Mouse (Mus musculus): ENCODE data around the gene Usp47. TPM values are rescaled to one million over a fixed set of nuclear protein-coding genes. Genes with fewer than 3 reads are reported as not detected.

Usp47 gene
- total and polyA plus RNA-seq, 3 experiments: 15.7 to 90.2 (median 78.0) TPM

DNA sequence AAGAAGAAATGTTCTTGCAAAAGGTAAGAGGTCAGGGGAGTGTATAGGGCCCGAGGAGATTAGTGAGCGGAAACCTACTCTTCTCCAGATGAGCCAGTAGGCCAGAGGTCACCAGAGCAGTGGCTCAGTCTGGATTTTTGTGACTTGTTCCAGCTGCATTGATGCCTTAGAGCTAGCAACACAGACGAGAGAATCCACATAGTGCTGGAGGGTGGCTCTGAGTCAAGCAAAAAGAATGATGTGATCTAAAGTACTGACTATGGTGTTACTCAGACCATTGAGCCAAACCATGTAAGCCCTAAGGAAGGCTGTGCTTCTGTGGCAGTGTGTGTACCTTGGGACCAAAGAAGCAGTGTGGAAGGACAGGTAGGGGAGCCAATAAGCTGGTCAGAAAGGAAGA lies 36.4 kb upstream of the Usp47 start:
- WGBS: 66% methylated on average over 3 of the region's 3 CpGs
- no peak overlapping the region for H3K4me3 ChIP-seq

DNA sequence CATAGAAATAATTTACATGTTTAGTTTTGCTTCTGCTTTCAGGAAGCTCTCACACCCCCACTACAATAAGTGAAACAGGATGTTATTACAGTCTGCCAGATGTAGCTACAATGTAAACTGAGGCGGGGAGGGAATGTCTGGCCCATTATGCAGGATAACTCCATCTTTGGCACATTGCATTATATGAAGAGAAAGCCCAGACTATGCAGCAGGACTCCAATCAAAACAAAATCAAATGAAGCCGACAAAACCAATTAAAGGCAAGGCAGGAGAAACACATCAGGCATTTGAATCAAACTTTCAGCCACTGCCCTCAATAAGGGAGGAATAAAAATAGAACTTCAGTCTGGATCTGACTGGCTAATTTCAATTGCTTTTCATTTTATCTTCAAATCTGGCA lies 25.9 kb upstream of the Usp47 start:
- WGBS: 45% methylated on average over 2 of the region's 2 CpGs
- intact Hi-C loops (cut with DNase I): no loop called here
- TF ChIP-seq EP300 (IDR thresholded peaks at IDR 0.05; ENCODE audit: insufficient read depth, low read depth, low read length) (no peak), CTCF (IDR thresholded peaks at IDR 0.05) (no peak), POLR2A (IDR thresholded peaks at IDR 0.05; ENCODE audit: insufficient read depth, low read depth, low read length) (no peak)
- Histone ChIP-seq H3K27ac (no peak overlapping the region), H3K4me1 (ENCODE audit: control insufficient read depth, insufficient read depth, low read length) (no peaks in the 10 kb centered on the region; the same call in 1 of the 2 replicates), H3K4me3 (no peak overlapping the region), H3K36me3 (ENCODE audit: control insufficient read depth, insufficient read depth, low read length) (no peaks in the 10 kb centered on the region), H3K9ac (ENCODE audit: low read depth, low read length) (no peak overlapping the region), H3K79me2 (replicated peaks; ENCODE audit: control insufficient read depth, insufficient read depth, low read length) (no peaks in the 10 kb centered on the region), H3K27me3 (ENCODE audit: control insufficient read depth, insufficient read depth, low read length) (no peaks in the 10 kb centered on the region)
- DNase-seq: no peak

More for the DNA sequence above, 36.4 kb upstream of the Usp47 start:
- intact Hi-C loops (cut with DNase I): no loop called here
- DNase-seq: no peak
- no peak for TF ChIP-seq POLR2A (IDR thresholded peaks at IDR 0.05; ENCODE audit: insufficient read depth, low read depth, low read length)
- TF ChIP-seq CTCF (IDR thresholded peaks at IDR 0.05): no peak
- Histone ChIP-seq H3K79me2 (replicated peaks; ENCODE audit: control insufficient read depth, insufficient read depth, low read length) (no peaks in the 10 kb centered on the region), H3K4me1 (ENCODE audit: control insufficient read depth, insufficient read depth, low read length) (no peaks in the 10 kb centered on the region), H3K27ac (no peak overlapping the region), H3K9ac (ENCODE audit: low read depth, low read length) (no peak overlapping the region), H3K27me3 (ENCODE audit: control insufficient read depth, insufficient read depth, low read length) (no peaks in the 10 kb centered on the region), H3K36me3 (ENCODE audit: control insufficient read depth, insufficient read depth, low read length) (no peaks in the 10 kb centered on the region)

DNA sequence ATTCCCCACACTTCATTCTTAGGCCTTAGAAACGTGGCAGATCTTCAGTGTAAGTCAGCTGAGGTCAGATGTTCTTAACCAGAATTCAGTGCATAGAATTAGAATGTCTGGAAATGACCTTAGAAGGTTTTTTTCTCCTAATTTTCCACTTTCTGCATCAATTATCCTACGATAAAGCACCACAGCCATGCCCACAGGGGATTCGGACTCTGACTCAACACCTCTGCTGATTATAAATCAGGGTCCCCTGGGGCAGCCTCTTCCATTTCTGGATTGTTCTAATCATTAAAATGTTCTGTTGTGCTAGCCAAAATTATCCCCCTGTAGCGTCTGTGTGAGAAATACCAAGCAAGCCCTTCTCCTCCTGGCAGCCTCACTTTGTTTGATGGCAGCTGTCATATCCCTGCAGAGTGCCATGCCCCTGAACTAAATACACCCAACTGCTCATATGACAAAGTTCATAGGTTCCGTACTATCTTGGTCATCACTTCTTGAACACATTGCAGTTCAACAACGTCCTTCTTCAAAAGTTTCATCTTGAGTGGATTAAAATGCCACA lies 24.8 kb upstream of the Usp47 start:
- DNase-seq: no peak

GRCm38 (mm10) chr7:111999376-111999775 lies 23.9 kb upstream of the Usp47 start:
- Histone ChIP-seq H3K9ac (ENCODE audit: low read depth, low read length) (no peak overlapping the region), H3K4me1 (ENCODE audit: control insufficient read depth, insufficient read depth, low read length) (no peaks in the 10 kb centered on the region; the same call in 1 of the 2 replicates), H3K36me3 (ENCODE audit: control insufficient read depth, insufficient read depth, low read length) (no peaks in the 10 kb centered on the region), H3K27me3 (ENCODE audit: control insufficient read depth, insufficient read depth, low read length) (no peaks in the 10 kb centered on the region), H3K79me2 (replicated peaks; ENCODE audit: control insufficient read depth, insufficient read depth, low read length) (no peaks in the 10 kb centered on the region), H3K4me3 (no peak overlapping the region), H3K27ac (no peak overlapping the region)
- intact Hi-C loops (cut with DNase I): no loop called here
- TF ChIP-seq POLR2A (IDR thresholded peaks at IDR 0.05; ENCODE audit: insufficient read depth, low read depth, low read length): no peak
- no peak for TF ChIP-seq CTCF (IDR thresholded peaks at IDR 0.05)
- TF ChIP-seq EP300 (IDR thresholded peaks at IDR 0.05; ENCODE audit: insufficient read depth, low read depth, low read length): no peak
- no peak for DNase-seq

More for the DNA sequence above, 24.8 kb upstream of the Usp47 start:
- no peak overlapping the region for H3K27ac ChIP-seq
- no peaks in the 10 kb centered on the region for H3K27me3 ChIP-seq (ENCODE audit: control insufficient read depth, insufficient read depth, low read length)
- no peak for TF ChIP-seq POLR2A (IDR thresholded peaks at IDR 0.05; ENCODE audit: insufficient read depth, low read depth, low read length)
- TF ChIP-seq EP300 (IDR thresholded peaks at IDR 0.05; ENCODE audit: insufficient read depth, low read depth, low read length): no peak
- TF ChIP-seq CTCF (IDR thresholded peaks at IDR 0.05): no peak
- 49% methylated on average over 6 of the region's 6 CpGs for WGBS
- H3K4me1 ChIP-seq (ENCODE audit: control insufficient read depth, insufficient read depth, low read length): no peaks in the 10 kb centered on the region; the same call in 1 of the 2 replicates
- intact Hi-C loops (cut with DNase I): no loop called here
- H3K79me2 ChIP-seq (replicated peaks; ENCODE audit: control insufficient read depth, insufficient read depth, low read length): no peaks in the 10 kb centered on the region
- no peak overlapping the region for H3K4me3 ChIP-seq
- no peaks in the 10 kb centered on the region for H3K36me3 ChIP-seq (ENCODE audit: control insufficient read depth, insufficient read depth, low read length)
- no peak overlapping the region for H3K9ac ChIP-seq (ENCODE audit: low read depth, low read length)

DNA sequence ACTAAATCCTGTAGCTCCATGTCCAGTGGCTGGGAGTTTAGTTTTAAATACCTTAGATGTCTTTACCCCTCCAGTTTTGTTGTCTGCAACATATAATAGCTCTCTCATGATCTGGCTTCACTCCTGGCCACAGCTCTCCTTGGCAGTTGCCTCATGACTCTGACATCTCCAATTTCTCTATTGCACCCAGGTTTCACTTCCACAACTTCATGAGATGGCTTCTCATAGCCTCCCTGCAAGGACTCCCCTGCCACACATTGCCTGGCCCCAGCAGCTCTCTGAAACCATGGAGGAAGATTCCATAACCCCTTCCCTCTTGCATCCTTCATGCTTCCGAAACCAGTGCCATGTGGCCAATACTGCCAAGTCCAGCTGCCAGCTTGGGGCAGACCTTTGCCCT lies 23.1 kb upstream of the Usp47 start:
- 79% methylated on average over 1 of the region's 1 CpGs for WGBS

DNA sequence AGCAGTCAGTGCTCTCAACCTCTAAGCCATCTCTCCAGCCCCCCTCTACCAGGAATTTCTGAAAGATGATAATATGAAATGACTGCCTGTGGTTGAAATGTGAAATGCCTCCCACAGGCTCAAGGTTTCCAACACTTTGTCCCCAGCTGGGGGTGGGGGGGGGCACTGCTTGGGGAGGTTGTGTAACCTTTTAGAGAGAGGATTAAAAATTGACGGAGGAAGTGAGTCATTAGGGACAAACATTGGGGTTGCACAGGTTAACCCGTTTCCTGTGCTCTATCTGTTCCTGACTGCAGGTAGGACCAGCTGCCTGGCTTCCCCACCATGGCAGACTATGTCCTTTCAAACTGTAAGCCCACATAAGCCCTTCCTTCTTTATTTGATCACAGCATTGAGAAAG lies 12.8 kb upstream of the Usp47 start:
- intact Hi-C loops (cut with DNase I): no loop called here
- H3K4me3 ChIP-seq: no peak overlapping the region
- no peaks in the 10 kb centered on the region for H3K79me2 ChIP-seq (replicated peaks; ENCODE audit: control insufficient read depth, insufficient read depth, low read length)
- H3K27me3 ChIP-seq (ENCODE audit: control insufficient read depth, insufficient read depth, low read length): no peaks in the 10 kb centered on the region
- H3K36me3 ChIP-seq (ENCODE audit: control insufficient read depth, insufficient read depth, low read length): no peaks in the 10 kb centered on the region
- H3K9ac ChIP-seq (ENCODE audit: low read depth, low read length): no peak overlapping the region
- no peaks in the 10 kb centered on the region for H3K4me1 ChIP-seq (ENCODE audit: control insufficient read depth, insufficient read depth, low read length)
- TF ChIP-seq EP300 (IDR thresholded peaks at IDR 0.05; ENCODE audit: insufficient read depth, low read depth, low read length): no peak
- no peak for TF ChIP-seq POLR2A (IDR thresholded peaks at IDR 0.05; ENCODE audit: insufficient read depth, low read depth, low read length)
- TF ChIP-seq CTCF (IDR thresholded peaks at IDR 0.05): no peak
- no peak for DNase-seq
- 95% methylated on average over 2 of the region's 2 CpGs for WGBS
- H3K27ac ChIP-seq: no peak overlapping the region

More for the DNA sequence above, 23.1 kb upstream of the Usp47 start:
- H3K4me3 ChIP-seq: no peak overlapping the region
- no peaks in the 10 kb centered on the region for H3K27me3 ChIP-seq (ENCODE audit: control insufficient read depth, insufficient read depth, low read length)
- intact Hi-C loops (cut with DNase I): no loop called here
- H3K36me3 ChIP-seq (ENCODE audit: control insufficient read depth, insufficient read depth, low read length): no peaks in the 10 kb centered on the region
- no peak overlapping the region for H3K27ac ChIP-seq
- no peaks in the 10 kb centered on the region for H3K79me2 ChIP-seq (replicated peaks; ENCODE audit: control insufficient read depth, insufficient read depth, low read length)
- no peak overlapping the region for H3K9ac ChIP-seq (ENCODE audit: low read depth, low read length)
- H3K4me1 ChIP-seq (ENCODE audit: control insufficient read depth, insufficient read depth, low read length): no peaks in the 10 kb centered on the region; the same call in 1 of the 2 replicates
- no peak for TF ChIP-seq CTCF (IDR thresholded peaks at IDR 0.05)
- TF ChIP-seq POLR2A (IDR thresholded peaks at IDR 0.05; ENCODE audit: insufficient read depth, low read depth, low read length): no peak
- no peak for TF ChIP-seq EP300 (IDR thresholded peaks at IDR 0.05; ENCODE audit: insufficient read depth, low read depth, low read length)
- no peak for DNase-seq
